Mouse (Mus musculus) C2C12 (cell line): ENCODE measurements at regions not wholly inside any gene's neighbourhood (a gene's known extent, or its start where the extent isn't known, plus 50 kb on each side); places are given as distances from the start of the nearest gene placed in this dataset.

Source experiments
- H3K27me3 ChIP-seq: one replicate; pipeline ENCODE4 v1.6.1; 2011; ENCODE audit not compliant: control insufficient read depth, insufficient read depth, insufficient read length
- H3K36me3 ChIP-seq: one replicate; pipeline ENCODE4 v1.6.1; 2011; ENCODE audit not compliant: control insufficient read depth, insufficient read depth
- H3K4me3 ChIP-seq: one replicate; pipeline ENCODE4 v1.5.1; 2011; ENCODE audit warnings: mild to moderate bottlenecking, control low read depth; ENCODE audit not compliant: poor library complexity, insufficient read depth, severe bottlenecking
- H3K79me2 ChIP-seq: one replicate; pipeline ENCODE4 v1.6.1; 2011; ENCODE audit not compliant: control insufficient read depth, insufficient read depth
- H3K79me3 ChIP-seq: one replicate; pipeline ENCODE4 v1.6.1; 2011; ENCODE audit warnings: low read depth, control low read depth
- H3ac ChIP-seq: one replicate; pipeline ENCODE3; 2011; ENCODE audit warnings: low read depth; ENCODE audit not compliant: control insufficient read depth, insufficient read length
- CEBPB ChIP-seq: IDR thresholded peaks from one replicate; pipeline ENCODE4 v1.6.1; 2011; ENCODE audit warnings: low read depth, mild to moderate bottlenecking, control low read depth, moderate library complexity
- CTCF ChIP-seq: IDR thresholded peaks from one replicate; pipeline ENCODE4 v1.5.1; 2011; ENCODE audit not compliant: control insufficient read depth, insufficient read depth, insufficient read length
- FOSL1 ChIP-seq: IDR thresholded peaks from one replicate; pipeline ENCODE4 v1.8.0; 2011; ENCODE audit warnings: mild to moderate bottlenecking, low read length; ENCODE audit not compliant: poor library complexity, insufficient read depth, severe bottlenecking
- MAX ChIP-seq: IDR thresholded peaks from one replicate; pipeline ENCODE4 v1.6.1; 2011; ENCODE audit warnings: mild to moderate bottlenecking, control low read depth
- MYOD1 ChIP-seq: IDR thresholded peaks from one replicate; pipeline ENCODE4 v1.6.1; 2011; ENCODE audit warnings: low read depth; ENCODE audit not compliant: control insufficient read depth, insufficient read length
- MYOG ChIP-seq: IDR thresholded peaks from one replicate; pipeline ENCODE4 v1.6.1; 2011; ENCODE audit not compliant: control insufficient read depth, insufficient read length; ENCODE audit errors: extremely low read depth
- USF1 ChIP-seq: IDR thresholded peaks from one replicate; pipeline ENCODE4 v1.6.1; 2011; ENCODE audit warnings: low read depth, mild to moderate bottlenecking, control low read depth, moderate library complexity

GRCm38 (mm10) chr12:109397175-109398058 is 55.2 kb upstream of the Dlk1 start:
- no peak for TF ChIP-seq MYOG
- no peak for TF ChIP-seq MYOD1
- TF ChIP-seq USF1: no peak
- no peak overlapping the region for H3ac ChIP-seq
- no peaks in the 10 kb centered on the region for H3K27me3 ChIP-seq
- H3K79me3 ChIP-seq: no peaks in the 10 kb centered on the region
- no peak overlapping the region for H3K4me3 ChIP-seq
- no peaks in the 10 kb centered on the region for H3K36me3 ChIP-seq
- no peaks in the 10 kb centered on the region for H3K79me2 ChIP-seq

GRCm38 (mm10) chr12:109398473-109398872 is 54.1 kb upstream of the Dlk1 start:
- Histone ChIP-seq H3K79me3 (no peaks in the 10 kb centered on the region), H3K4me3 (no peak overlapping the region), H3K79me2 (no peaks in the 10 kb centered on the region), H3ac (no peak overlapping the region), H3K36me3 (no peaks in the 10 kb centered on the region), H3K27me3 (no peaks in the 10 kb centered on the region)
- no peak for TF ChIP-seq FOSL1
- TF ChIP-seq MYOD1: no peak
- no peak for TF ChIP-seq CEBPB
- no peak for TF ChIP-seq MYOG
- no peak for TF ChIP-seq CTCF
- no peak for TF ChIP-seq MAX

- Histone ChIP-seq H3K4me3 (no peak overlapping the region), H3K79me2 (no peaks in the 10 kb centered on the region), H3K79me3 (no peaks in the 10 kb centered on the region), H3K27me3 (no peaks in the 10 kb centered on the region), H3ac (no peak overlapping the region), H3K36me3 (no peaks in the 10 kb centered on the region)
- TF ChIP-seq MYOD1: no peak
- no peak for TF ChIP-seq CEBPB
- no peak for TF ChIP-seq MAX
- TF ChIP-seq CTCF: no peak
- TF ChIP-seq MYOG: no peak
- TF ChIP-seq USF1: no peak
- TF ChIP-seq FOSL1: no peak
Measured at GRCm38 (mm10) chr12:109398951-109399350, 53.7 kb upstream of the Dlk1 start.

- H3ac ChIP-seq: no peak overlapping the region
- H3K27me3 ChIP-seq: peaks cover under 1% of the 10 kb centered on the region
- no peaks in the 10 kb centered on the region for H3K79me2 ChIP-seq
- no peaks in the 10 kb centered on the region for H3K36me3 ChIP-seq
- no peak overlapping the region for H3K4me3 ChIP-seq
- TF ChIP-seq FOSL1 (no peak), MAX (no peak), CTCF (no peak), MYOG (no peak), MYOD1 (no peak), CEBPB (no peak), USF1 (no peak)
- no peaks in the 10 kb centered on the region for H3K79me3 ChIP-seq
Measured at GRCm38 (mm10) chr12:109399591-109399990, 53.0 kb upstream of the Dlk1 start.

- Histone ChIP-seq H3K4me3 (no peak overlapping the region), H3K36me3 (no peaks in the 10 kb centered on the region), H3K27me3 (peaks cover 3% of the 10 kb centered on the region), H3ac (no peak overlapping the region), H3K79me3 (no peaks in the 10 kb centered on the region), H3K79me2 (no peaks in the 10 kb centered on the region)
- TF ChIP-seq FOSL1 (no peak), MYOD1 (no peak), USF1 (no peak), MYOG (no peak), CTCF (no peak), CEBPB (no peak), MAX (no peak)
Measured at GRCm38 (mm10) chr12:109400041-109400440, 52.6 kb upstream of the Dlk1 start.
